Mouse (Mus musculus): Measurements from ENCODE around the gene Fam216a. TPM values are rescaled to one million over a fixed set of nuclear protein-coding genes. Genes with fewer than 3 reads are reported as not detected.
A peak's percentile ranks its signal among the peaks of the same experiment; 100 is the strongest.

Gene Fam216a
- total and polyA plus RNA-seq, 2 experiments from 2014 or later: 121 to 138 TPM

DNA sequence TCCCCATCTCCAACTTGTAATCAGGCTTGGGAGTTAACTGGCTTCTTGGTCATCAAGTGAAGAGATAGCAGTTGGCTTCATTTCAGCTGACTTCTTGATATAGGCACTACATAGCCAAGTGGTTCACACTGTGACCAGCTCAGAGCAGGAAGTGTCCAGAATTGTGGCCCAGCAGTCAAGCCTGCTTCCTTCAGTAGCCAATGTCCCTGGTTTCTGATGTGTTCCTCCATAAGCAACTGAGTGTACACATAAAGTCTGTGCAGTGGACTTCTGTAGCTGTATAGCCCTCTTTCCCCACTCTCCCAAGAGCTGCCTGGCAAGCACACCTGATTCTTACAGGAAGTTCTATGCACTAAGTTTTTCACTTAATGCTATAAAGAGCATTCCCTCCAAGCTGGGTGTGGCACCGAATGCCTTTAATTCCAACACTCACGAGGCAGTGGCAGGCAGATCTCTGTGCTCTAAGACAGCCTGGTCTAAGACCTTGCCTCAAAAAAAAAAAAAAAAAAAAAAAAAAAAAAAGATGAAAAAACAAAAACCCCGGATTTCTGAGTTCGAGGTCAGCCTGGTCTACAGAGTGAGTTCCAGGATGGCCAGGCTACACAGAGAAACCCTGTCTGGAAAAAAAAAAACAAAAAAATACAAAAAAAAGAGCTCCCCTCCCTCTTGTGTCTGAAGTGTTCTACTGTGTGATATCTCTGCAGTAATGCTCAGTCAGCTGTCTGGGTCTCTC lies 5.1 kb upstream of the Fam216a start:
- DNase-seq (ENCODE audit: low spot score) (no peak), ATAC-seq (no peak)
- no peak overlapping the region for H3K4me2 ChIP-seq (ENCODE audit: low read depth, low read length)
- no peak for TF ChIP-seq CTCF (IDR thresholded peaks at IDR 0.05; ENCODE audit: low read depth)
- H3K27me3 ChIP-seq (ENCODE audit: insufficient read depth, low read length): no peaks in the 10 kb centered on the region
- WGBS: 93% methylated on average over 4 of the region's 4 CpGs
- H3K27ac ChIP-seq: no peak overlapping the region
- H3K4me1 ChIP-seq (ENCODE audit: insufficient read depth, low read length): peaks cover 4% of the 10 kb centered on the region; the same call in 1 of the 2 replicates
- no peak overlapping the region for H3K9ac ChIP-seq (replicated peaks; ENCODE audit: low read length)
- H3K36me3 ChIP-seq (ENCODE audit: insufficient read depth, low read length): peaks cover 28% of the 10 kb centered on the region
- no peak overlapping the region for H3K4me3 ChIP-seq (ENCODE audit: low read length)
- no peaks in the 10 kb centered on the region for H3K9me3 ChIP-seq (ENCODE audit: low read length)

DNA sequence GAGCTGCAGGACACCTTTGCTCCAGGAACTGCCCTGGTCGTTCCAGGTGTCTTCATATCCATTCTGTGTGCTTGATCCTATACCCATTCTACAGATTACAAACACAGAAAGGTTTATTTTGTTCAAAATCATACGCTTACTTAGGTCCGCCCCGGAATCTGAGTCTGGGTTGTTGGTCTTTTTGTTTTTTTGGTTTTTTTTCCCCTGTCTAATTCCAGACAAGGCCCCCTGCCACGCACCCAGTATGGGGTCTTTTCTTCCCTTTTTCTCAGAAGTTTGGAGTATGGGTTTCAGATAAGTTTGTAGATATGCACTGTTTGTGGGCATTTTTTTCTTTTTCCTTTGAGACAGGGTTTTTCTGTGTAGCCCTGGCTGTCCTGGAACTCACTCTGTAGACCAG lies 714 bp upstream of the Fam216a start:
- no peaks in the 10 kb centered on the region for H3K9me3 ChIP-seq (ENCODE audit: low read length)

DNA sequence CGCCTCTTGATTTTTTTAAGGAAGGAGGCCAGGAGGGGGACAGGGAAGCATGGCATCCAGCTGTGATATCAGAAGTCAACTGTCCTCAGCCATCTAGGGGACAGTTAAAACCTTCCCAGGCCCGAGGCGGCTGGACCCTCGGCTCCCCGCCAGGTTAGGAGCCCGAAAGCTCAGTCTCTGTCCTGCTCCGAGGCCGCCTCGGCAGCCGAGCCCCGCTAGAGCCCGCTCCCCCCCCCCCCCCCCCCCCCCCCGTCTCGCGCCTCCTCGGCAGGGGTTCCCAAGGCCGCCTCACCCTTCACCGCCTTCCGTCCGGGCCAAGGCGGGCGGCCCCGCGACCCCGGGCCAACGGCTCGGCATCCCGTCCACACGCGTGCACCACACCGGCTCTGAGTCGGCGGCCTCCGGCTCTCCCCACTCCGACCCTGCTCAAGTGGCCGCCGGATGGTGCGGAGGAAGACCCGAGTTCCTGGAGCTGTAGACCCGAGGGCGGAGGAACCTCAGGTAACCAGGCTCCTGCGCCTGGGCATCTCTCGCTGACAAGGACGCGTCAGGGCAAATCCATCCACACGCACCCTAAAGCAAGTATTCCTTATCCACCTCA lies 473 bp downstream of the Fam216a start, which contains the start of gene Gpn3:
Gene Gpn3, plus strand, starts transcription at position 286 of the 601 bp plus-strand sequence.
- Histone ChIP-seq H3K4me3 (ENCODE audit: low read length) (peak within 1 kb of the TSS; percentile 75), H3K27me3 (ENCODE audit: insufficient read depth, low read length) (no peaks in the 10 kb centered on the region), H3K36me3 (ENCODE audit: insufficient read depth, low read length) (peaks cover 30% of the 10 kb centered on the region), H3K4me1 (ENCODE audit: insufficient read depth, low read length) (peaks cover 4% of the 10 kb centered on the region; the same call in 1 of the 2 replicates), H3K9ac (replicated peaks; ENCODE audit: low read length) (peak within 1 kb of the TSS; percentile 83), H3K27ac (peak within 1 kb of the TSS; percentile 97), H3K9me3 (ENCODE audit: low read length) (no peaks in the 10 kb centered on the region), H3K4me2 (ENCODE audit: low read depth, low read length) (peak within 1 kb of the TSS; percentile 70)
- DNase-seq (ENCODE audit: low spot score): peak; percentile 40
- ATAC-seq: peak; percentile 80
- WGBS: under 1% methylated on average over 35 of the region's 46 CpGs
- TF ChIP-seq CTCF (IDR thresholded peaks at IDR 0.05; ENCODE audit: low read depth): no peak

More for the DNA sequence above, 714 bp upstream of the Fam216a start:
- DNase-seq (ENCODE audit: low spot score) (no peak), ATAC-seq (no peak)
- Histone ChIP-seq H3K27me3 (ENCODE audit: insufficient read depth, low read length) (no peaks in the 10 kb centered on the region), H3K36me3 (ENCODE audit: insufficient read depth, low read length) (peaks cover 18% of the 10 kb centered on the region), H3K27ac (peak overlapping the region; percentile 97), H3K9ac (replicated peaks; ENCODE audit: low read length) (peak overlapping the region; percentile 83), H3K4me3 (ENCODE audit: low read length) (peak overlapping the region; percentile 75), H3K4me1 (ENCODE audit: insufficient read depth, low read length) (peaks cover 4% of the 10 kb centered on the region; the same call in 1 of the 2 replicates), H3K4me2 (ENCODE audit: low read depth, low read length) (peak overlapping the region; percentile 70)
- TF ChIP-seq CTCF (IDR thresholded peaks at IDR 0.05; ENCODE audit: low read depth): no peak
- WGBS: 3% methylated on average over 5 of the region's 5 CpGs

DNA sequence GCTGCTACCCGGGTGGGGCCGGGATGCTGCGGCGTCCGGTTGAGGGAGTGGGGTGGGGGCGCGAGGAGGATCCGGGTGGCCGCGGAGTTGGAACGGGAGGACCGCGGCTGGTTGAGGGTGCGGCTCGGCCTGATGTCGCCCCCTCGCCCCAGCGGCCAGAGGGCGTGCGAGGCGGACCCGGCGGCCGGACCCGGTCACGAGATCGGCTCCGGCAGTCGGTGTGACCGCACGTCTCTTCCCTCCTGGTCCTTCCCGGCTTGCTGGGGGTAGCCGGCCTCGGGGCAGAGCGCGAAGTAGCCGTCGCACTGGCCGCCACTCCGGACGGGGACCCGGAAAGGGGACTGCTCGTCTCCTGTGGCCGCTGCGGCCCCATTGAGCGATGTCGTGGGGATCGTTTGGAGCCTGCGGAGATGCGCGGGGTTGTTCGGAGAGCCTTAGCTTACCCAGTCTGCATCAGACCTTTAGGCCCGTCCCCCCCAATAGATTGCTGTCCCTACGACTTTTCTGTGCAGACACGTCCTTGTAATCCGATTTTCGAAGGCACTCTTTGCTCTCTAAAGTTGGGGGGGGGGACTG lies 17.6 kb downstream of the Fam216a start:
- H3K9me3 ChIP-seq (ENCODE audit: low read length): no peaks in the 10 kb centered on the region
- no peaks in the 10 kb centered on the region for H3K36me3 ChIP-seq (ENCODE audit: insufficient read depth, low read length)
- H3K27ac ChIP-seq: peak overlapping the region; percentile 78
- peak overlapping the region; percentile 64 for H3K4me2 ChIP-seq (ENCODE audit: low read depth, low read length)
- under 1% methylated on average over 34 of the region's 57 CpGs for WGBS
- ATAC-seq (peak; percentile 83), DNase-seq (ENCODE audit: low spot score) (no peak)
- H3K4me1 ChIP-seq (ENCODE audit: insufficient read depth, low read length): peaks cover 4% of the 10 kb centered on the region
- H3K9ac ChIP-seq (replicated peaks; ENCODE audit: low read length): peak overlapping the region; percentile 81
- no peaks in the 10 kb centered on the region for H3K27me3 ChIP-seq (ENCODE audit: insufficient read depth, low read length)
- no peak for TF ChIP-seq CTCF (IDR thresholded peaks at IDR 0.05; ENCODE audit: low read depth)
- H3K4me3 ChIP-seq (ENCODE audit: low read length): peak overlapping the region; percentile 69

DNA sequence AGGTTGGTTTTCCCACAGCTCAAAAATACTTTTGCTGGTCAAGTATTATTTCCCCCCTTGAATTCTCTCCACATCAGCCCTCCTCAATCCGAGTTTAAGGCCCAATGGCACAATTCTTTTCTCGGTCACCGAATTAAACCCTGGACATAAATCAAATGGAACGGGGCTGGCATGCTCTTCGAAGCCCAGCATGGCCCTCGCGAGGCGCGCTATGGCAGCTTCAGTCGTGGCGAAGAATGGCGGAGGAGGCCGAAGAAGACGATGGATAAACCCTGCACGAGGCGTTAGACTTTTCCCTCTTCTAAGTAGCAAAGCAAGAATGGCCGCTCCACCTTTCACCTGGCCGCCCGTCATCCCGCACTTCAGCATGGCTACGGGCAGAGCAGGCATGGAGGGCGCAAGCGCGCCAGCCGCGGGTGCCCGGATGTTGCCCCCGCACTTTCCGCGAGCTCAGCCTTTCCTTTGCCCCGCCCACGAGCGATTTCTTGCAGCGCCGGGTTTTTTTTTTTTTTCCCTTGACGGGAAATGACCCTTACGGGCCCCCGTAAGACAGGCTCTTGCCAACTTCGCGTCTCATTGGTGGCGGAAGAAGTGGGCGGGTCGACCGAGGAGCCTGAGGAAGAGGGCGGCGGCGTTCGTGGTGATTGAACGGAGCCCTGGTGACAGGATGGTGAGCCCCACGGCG lies 18.2 kb downstream of the Fam216a start, which contains the start of the genes Rad9b and Vps29:
Gene Rad9b, minus strand, starts transcription at position 427 of the 685 bp plus-strand sequence.
Gene Vps29, plus strand, starts transcription at position 563 of the 685 bp plus-strand sequence.
- WGBS: 2% methylated on average over 51 of the region's 51 CpGs
- Histone ChIP-seq H3K4me1 (ENCODE audit: insufficient read depth, low read length) (peaks cover 4% of the 10 kb centered on the region), H3K4me3 (ENCODE audit: low read length) (peak within 1 kb of the TSS; percentile 69), H3K9me3 (ENCODE audit: low read length) (no peaks in the 10 kb centered on the region), H3K36me3 (ENCODE audit: insufficient read depth, low read length) (no peaks in the 10 kb centered on the region), H3K9ac (replicated peaks; ENCODE audit: low read length) (peak within 1 kb of the TSS; percentile 81), H3K27me3 (ENCODE audit: insufficient read depth, low read length) (no peaks in the 10 kb centered on the region), H3K27ac (peak within 1 kb of the TSS; percentile 88), H3K4me2 (ENCODE audit: low read depth, low read length) (peak within 1 kb of the TSS; percentile 73)
- DNase-seq (ENCODE audit: low spot score) (peak; percentile 100), ATAC-seq (peak; percentile 94)
- TF ChIP-seq CTCF (IDR thresholded peaks at IDR 0.05; ENCODE audit: low read depth): no peak

DNA sequence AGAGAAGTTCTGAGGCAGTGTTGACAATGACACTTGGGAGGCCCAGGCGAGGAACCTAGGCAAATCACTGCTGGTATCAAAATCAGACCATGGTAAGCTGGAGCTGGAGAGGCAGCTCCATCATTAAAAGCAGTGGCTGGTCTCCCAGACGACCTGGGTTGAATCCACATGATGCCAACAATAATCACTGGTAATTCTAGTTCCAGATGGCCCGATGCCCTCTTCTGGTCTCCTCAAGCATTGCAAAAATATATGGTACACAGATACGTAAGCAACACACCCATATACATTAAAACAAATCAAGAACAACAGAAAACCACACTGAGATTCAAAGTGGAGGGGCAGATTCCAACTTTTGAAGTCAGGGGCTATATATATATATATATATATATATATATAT lies 26.4 kb downstream of the Fam216a start:
- TF ChIP-seq CTCF (IDR thresholded peaks at IDR 0.05; ENCODE audit: low read depth): peak; percentile 23
- 83% methylated on average over 4 of the region's 4 CpGs for WGBS
- no peak overlapping the region for H3K9ac ChIP-seq (replicated peaks; ENCODE audit: low read length)
- DNase-seq (ENCODE audit: low spot score) (no peak), ATAC-seq (no peak)
- H3K4me3 ChIP-seq (ENCODE audit: low read length): no peak overlapping the region
- no peak overlapping the region for H3K27ac ChIP-seq
- no peaks in the 10 kb centered on the region for H3K36me3 ChIP-seq (ENCODE audit: insufficient read depth, low read length)
- H3K9me3 ChIP-seq (ENCODE audit: low read length): no peaks in the 10 kb centered on the region
- no peak overlapping the region for H3K4me2 ChIP-seq (ENCODE audit: low read depth, low read length)
- H3K4me1 ChIP-seq (ENCODE audit: insufficient read depth, low read length): no peaks in the 10 kb centered on the region
- no peaks in the 10 kb centered on the region for H3K27me3 ChIP-seq (ENCODE audit: insufficient read depth, low read length)
